Mouse (Mus musculus) liver, embryonic 14.5 days (tissue): ENCODE data around the gene Dcps.

Experiments used
- CTCF ChIP-seq: IDR thresholded peaks from 2 replicates; pipeline ENCODE4 v1.5.1; 2016; ENCODE audit warnings: antibody characterized with exemption, low read depth, control low read depth
- EP300 ChIP-seq: IDR thresholded peaks from 2 replicates; pipeline ENCODE4 v1.6.1; 2016; ENCODE audit warnings: antibody characterized with exemption, low read depth

DNA sequence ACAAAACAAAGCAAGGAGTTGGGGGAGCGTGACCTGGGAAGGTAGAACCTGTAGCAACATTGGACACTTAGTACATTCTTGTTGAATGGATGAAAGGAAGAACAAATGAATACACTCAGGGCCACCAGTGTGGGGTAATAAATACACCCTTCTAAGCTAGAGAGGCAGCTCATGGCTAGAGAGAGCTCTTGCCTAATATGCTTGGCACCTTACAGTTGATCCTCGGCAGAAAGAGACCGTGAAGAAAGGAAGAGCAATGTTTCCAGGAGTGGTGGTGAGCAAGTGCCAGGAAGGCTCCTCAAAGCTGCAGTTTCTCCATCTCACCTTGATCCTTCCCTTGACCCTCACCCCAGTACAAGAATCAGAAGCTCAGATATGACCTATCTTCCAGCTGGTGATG is 47.3 kb downstream of the Dcps start:
- TF ChIP-seq CTCF (no peak), EP300 (no peak)
